Mouse (Mus musculus): Measurements from ENCODE around the gene Fpgs. TPM values are rescaled to one million over a fixed set of nuclear protein-coding genes. Genes with fewer than 3 reads are reported as not detected.

Fpgs gene
- polyA plus RNA-seq, 2 experiments: 21.6 to 45.3 TPM

DNA sequence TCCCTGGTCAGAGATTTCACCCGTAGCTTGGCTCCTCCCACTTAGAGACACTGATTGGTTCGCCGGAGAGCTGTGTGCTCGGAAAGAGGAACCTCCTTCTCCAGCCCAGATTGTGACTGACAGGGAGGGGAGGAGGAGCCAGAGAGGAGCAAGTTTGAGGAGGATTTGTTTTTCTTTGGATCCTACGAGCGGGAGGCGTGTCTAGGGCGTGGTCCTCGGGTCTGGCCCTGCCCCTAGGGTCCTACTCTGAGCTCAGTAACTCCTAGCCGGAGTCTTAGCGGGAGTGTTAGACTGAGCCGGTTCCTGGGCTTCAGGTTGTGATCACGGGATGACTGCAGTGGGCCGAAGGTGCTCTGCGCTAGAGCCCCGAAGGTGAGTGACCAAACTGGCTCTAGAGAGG, 23.5 kb upstream of the Fpgs start:
- H3K4me2 ChIP-seq (ENCODE audit: low read depth): peak overlapping the region; percentile 54
- H3K27ac ChIP-seq: no peak overlapping the region
- TF ChIP-seq EP300 (IDR thresholded peaks at IDR 0.05; ENCODE audit: low read depth): no peak
- TF ChIP-seq CTCF (IDR thresholded peaks at IDR 0.05; ENCODE audit: low read depth): no peak
- ATAC-seq (ENCODE audit: insufficient read depth) (peak; percentile 88), DNase-seq (ENCODE audit: low read depth in 3 of 3, low spot score in 3 of 3) (peak; percentile 69 to 77 (median 73))
- H3K4me1 ChIP-seq (replicated peaks; ENCODE audit: control insufficient read depth in 2 of 2, insufficient read depth in 2 of 2, low read length in 1 of 2): peaks cover 0 to 4% of the 10 kb centered on the region in 2 experiments; a peak in 1 of 4 replicates
- peak overlapping the region; percentile 29 to 39; a peak in 3 of 4 replicates for H3K4me3 ChIP-seq (ENCODE audit: insufficient read depth in 1 of 2, low read depth in 2 of 2, low read length in 2 of 2)
- H3K9ac ChIP-seq (replicated peaks): no peak overlapping the region
- no peaks in the 10 kb centered on the region for H3K27me3 ChIP-seq (ENCODE audit: control insufficient read depth, insufficient read depth, low read length)
- no peaks in the 10 kb centered on the region for H3K36me3 ChIP-seq (replicated peaks; ENCODE audit: control insufficient read depth, insufficient read depth, low read depth)
- WGBS (ENCODE audit: insufficient replicate concordance): 6% methylated on average over 16 of the region's 16 CpGs
- H3K9me3 ChIP-seq (ENCODE audit: control insufficient read depth, low read length): no peaks in the 10 kb centered on the region

DNA sequence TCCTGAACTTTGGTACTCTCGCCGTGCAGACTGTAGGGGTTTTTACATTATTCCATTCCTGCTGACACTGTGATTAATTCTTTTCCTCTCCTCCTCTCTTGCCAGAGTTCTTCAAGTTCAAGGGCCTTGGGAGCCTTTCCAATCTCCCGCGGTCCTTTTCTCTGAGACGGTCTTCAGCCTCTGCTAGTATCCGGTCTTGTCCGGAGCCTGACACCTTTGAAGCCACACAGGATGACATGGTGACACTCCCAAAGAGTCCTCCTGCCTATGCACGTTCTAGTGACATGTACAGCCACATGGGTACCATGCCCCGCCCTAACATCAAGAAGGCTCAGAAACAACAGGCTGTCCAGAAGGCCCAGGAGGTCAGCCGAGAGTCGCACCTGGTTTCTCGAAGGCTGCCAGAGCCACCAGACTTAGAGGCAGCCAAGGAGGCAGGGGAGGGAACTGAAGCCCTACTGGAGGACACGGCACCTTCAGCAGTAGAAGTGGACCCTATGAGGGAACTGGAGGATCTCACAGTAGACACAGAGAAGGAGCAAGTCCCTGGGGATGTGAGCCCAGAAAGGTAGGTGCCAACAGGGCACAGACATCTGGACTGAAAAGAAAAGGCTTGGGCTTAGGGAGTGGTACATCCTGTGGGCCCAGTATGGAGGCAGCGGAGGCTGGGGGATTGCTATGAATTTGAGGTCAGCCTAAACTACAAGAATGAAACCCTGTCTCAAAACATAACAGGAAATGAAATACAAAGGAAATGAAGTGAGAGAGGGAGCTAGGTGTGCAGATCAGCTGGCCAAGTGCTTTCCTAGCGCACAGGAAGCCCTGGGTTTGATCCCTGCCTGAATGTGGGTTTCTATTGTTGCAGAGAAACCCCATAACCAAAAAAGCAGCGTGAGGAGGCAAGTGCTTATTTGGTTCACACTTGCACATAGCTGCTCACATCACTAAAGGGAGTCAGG, 21.2 kb upstream of the Fpgs start:
- Histone ChIP-seq H3K36me3 (replicated peaks; ENCODE audit: control insufficient read depth, insufficient read depth, low read depth) (no peaks in the 10 kb centered on the region), H3K4me2 (ENCODE audit: low read depth) (no peak overlapping the region), H3K4me1 (replicated peaks; ENCODE audit: control insufficient read depth in 2 of 2, insufficient read depth in 2 of 2, low read length in 1 of 2) (peaks cover 0 to 8% of the 10 kb centered on the region in 2 experiments; a peak in 3 of 4 replicates), H3K9ac (replicated peaks) (no peak overlapping the region), H3K27ac (no peak overlapping the region), H3K9me3 (ENCODE audit: control insufficient read depth, low read length) (no peaks in the 10 kb centered on the region), H3K4me3 (ENCODE audit: insufficient read depth in 1 of 2, low read depth in 2 of 2, low read length in 2 of 2) (no peak overlapping the region), H3K27me3 (ENCODE audit: control insufficient read depth, insufficient read depth, low read length) (no peaks in the 10 kb centered on the region)
- ATAC-seq (ENCODE audit: insufficient read depth) (no peak), DNase-seq (ENCODE audit: low read depth in 3 of 3, low spot score in 3 of 3) (no peak)
- WGBS (ENCODE audit: insufficient replicate concordance): 72% methylated on average over 16 of the region's 16 CpGs
- TF ChIP-seq CTCF (IDR thresholded peaks at IDR 0.05; ENCODE audit: low read depth) (no peak), EP300 (IDR thresholded peaks at IDR 0.05; ENCODE audit: low read depth) (no peak)

GRCm38 (mm10) chr2:32724149-32724548, 20.2 kb upstream of the Fpgs start:
- no peak overlapping the region for H3K4me2 ChIP-seq (ENCODE audit: low read depth)
- no peak for DNase-seq (ENCODE audit: low read depth in 3 of 3, low spot score in 3 of 3)
- no peaks in the 10 kb centered on the region for H3K9me3 ChIP-seq (ENCODE audit: control insufficient read depth, low read length)
- H3K27me3 ChIP-seq (ENCODE audit: control insufficient read depth, insufficient read depth, low read length): no peaks in the 10 kb centered on the region
- no peak for ATAC-seq (ENCODE audit: insufficient read depth)
- no peak overlapping the region for H3K27ac ChIP-seq
- peaks cover 0 to 8% of the 10 kb centered on the region in 2 experiments; a peak in 3 of 4 replicates for H3K4me1 ChIP-seq (replicated peaks; ENCODE audit: control insufficient read depth in 2 of 2, insufficient read depth in 2 of 2, low read length in 1 of 2)
- WGBS (ENCODE audit: insufficient replicate concordance): 65% methylated on average over 4 of the region's 4 CpGs
- H3K36me3 ChIP-seq (replicated peaks; ENCODE audit: control insufficient read depth, insufficient read depth, low read depth): no peaks in the 10 kb centered on the region
- H3K9ac ChIP-seq (replicated peaks): no peak overlapping the region
- H3K4me3 ChIP-seq (ENCODE audit: insufficient read depth in 1 of 2, low read depth in 2 of 2, low read length in 2 of 2): no peak overlapping the region
- TF ChIP-seq EP300 (IDR thresholded peaks at IDR 0.05; ENCODE audit: low read depth) (no peak), CTCF (IDR thresholded peaks at IDR 0.05; ENCODE audit: low read depth) (no peak)

- ATAC-seq (ENCODE audit: insufficient read depth) (no peak), DNase-seq (ENCODE audit: low read depth in 3 of 3, low spot score in 3 of 3) (no peak)
- H3K36me3 ChIP-seq (replicated peaks; ENCODE audit: control insufficient read depth, insufficient read depth, low read depth): no peaks in the 10 kb centered on the region
- H3K4me1 ChIP-seq (replicated peaks; ENCODE audit: control insufficient read depth in 2 of 2, insufficient read depth in 2 of 2, low read length in 1 of 2): peaks cover 0 to 8% of the 10 kb centered on the region in 2 experiments; a peak in 3 of 4 replicates
- no peak overlapping the region for H3K9ac ChIP-seq (replicated peaks)
- no peak overlapping the region for H3K4me2 ChIP-seq (ENCODE audit: low read depth)
- no peak overlapping the region for H3K27ac ChIP-seq
- 44% methylated on average over 3 of the region's 3 CpGs for WGBS (ENCODE audit: insufficient replicate concordance)
- H3K9me3 ChIP-seq (ENCODE audit: control insufficient read depth, low read length): no peaks in the 10 kb centered on the region
- H3K27me3 ChIP-seq (ENCODE audit: control insufficient read depth, insufficient read depth, low read length): no peaks in the 10 kb centered on the region
- TF ChIP-seq EP300 (IDR thresholded peaks at IDR 0.05; ENCODE audit: low read depth) (no peak), CTCF (IDR thresholded peaks at IDR 0.05; ENCODE audit: low read depth) (no peak)
- no peak overlapping the region for H3K4me3 ChIP-seq (ENCODE audit: insufficient read depth in 1 of 2, low read depth in 2 of 2, low read length in 2 of 2)
These were observed 18.6 kb upstream of the Fpgs start for GRCm38 (mm10) chr2:32722581-32722980.

- peak overlapping the region; percentile 1 to 36 for H3K4me3 ChIP-seq (ENCODE audit: insufficient read depth in 1 of 2, low read depth in 2 of 2, low read length in 2 of 2)
- ATAC-seq (ENCODE audit: insufficient read depth): no peak
- H3K27ac ChIP-seq: no peak overlapping the region
- H3K4me2 ChIP-seq (ENCODE audit: low read depth): peak overlapping the region; percentile 31
- H3K4me1 ChIP-seq (replicated peaks; ENCODE audit: control insufficient read depth in 2 of 2, insufficient read depth in 2 of 2, low read length in 1 of 2): peaks cover 0 to 8% of the 10 kb centered on the region in 2 experiments; a peak in 3 of 4 replicates
- WGBS (ENCODE audit: insufficient replicate concordance): 14% methylated on average over 6 of the region's 6 CpGs
- H3K36me3 ChIP-seq (replicated peaks; ENCODE audit: control insufficient read depth, insufficient read depth, low read depth): no peaks in the 10 kb centered on the region
- TF ChIP-seq CTCF (IDR thresholded peaks at IDR 0.05; ENCODE audit: low read depth) (no peak), EP300 (IDR thresholded peaks at IDR 0.05; ENCODE audit: low read depth) (no peak)
- no peaks in the 10 kb centered on the region for H3K27me3 ChIP-seq (ENCODE audit: control insufficient read depth, insufficient read depth, low read length)
- H3K9ac ChIP-seq (replicated peaks): no peak overlapping the region
- no peak for DNase-seq (ENCODE audit: low read depth in 3 of 3, low spot score in 3 of 3)
- no peaks in the 10 kb centered on the region for H3K9me3 ChIP-seq (ENCODE audit: control insufficient read depth, low read length)
These were observed 18.1 kb upstream of the Fpgs start for GRCm38 (mm10) chr2:32722046-32722445.

Data from liver, embryonic 14.5 days (tissue).